Mouse (Mus musculus) testis, postnatal 10 days (tissue): ENCODE data around the gene Lmnb2.
A peak's percentile ranks its signal among the peaks of the same experiment; 100 is the strongest.

Experiments used
- DNase-seq: peaks from one replicate; pipeline ENCODE4 v3.0.0; 2021; ENCODE audit warnings: low spot score

Lmnb2 gene

DNA sequence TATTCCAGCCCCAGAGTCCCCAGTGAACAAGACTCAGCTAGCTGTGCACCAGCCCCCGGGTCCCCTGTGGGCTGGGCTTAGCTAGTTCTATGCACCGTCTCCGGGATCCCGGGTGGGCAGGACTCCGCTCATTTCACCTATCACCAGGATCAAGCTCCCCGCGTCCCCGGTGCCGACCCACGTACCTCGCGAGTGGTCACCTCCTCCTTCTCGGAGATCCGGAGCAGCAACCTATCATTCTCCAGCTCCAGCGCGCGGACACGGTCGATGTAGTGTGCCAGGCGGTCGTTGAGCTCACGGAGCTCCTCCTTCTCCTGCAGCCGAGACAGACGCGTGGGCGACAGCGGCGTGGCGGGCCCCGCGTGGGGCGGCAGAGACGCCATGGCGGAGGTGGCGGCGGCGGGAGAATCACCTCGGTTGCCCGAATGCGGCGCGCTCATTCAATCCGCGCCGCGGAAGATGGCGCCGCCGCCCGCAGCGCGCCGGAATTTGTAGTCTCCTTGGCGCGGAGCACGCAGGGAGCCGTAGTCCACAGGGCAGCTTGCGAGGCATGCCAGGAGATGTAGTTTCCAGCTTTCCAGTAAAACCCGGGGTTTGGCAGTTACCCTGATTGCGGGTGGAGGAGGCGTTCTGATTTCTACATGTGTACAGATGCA, at the start of gene Lmnb2:
Lmnb2 (minus strand) TSS at position 467 of the 656 bp plus-strand sequence.
- peak; percentile 80 for DNase-seq

DNA sequence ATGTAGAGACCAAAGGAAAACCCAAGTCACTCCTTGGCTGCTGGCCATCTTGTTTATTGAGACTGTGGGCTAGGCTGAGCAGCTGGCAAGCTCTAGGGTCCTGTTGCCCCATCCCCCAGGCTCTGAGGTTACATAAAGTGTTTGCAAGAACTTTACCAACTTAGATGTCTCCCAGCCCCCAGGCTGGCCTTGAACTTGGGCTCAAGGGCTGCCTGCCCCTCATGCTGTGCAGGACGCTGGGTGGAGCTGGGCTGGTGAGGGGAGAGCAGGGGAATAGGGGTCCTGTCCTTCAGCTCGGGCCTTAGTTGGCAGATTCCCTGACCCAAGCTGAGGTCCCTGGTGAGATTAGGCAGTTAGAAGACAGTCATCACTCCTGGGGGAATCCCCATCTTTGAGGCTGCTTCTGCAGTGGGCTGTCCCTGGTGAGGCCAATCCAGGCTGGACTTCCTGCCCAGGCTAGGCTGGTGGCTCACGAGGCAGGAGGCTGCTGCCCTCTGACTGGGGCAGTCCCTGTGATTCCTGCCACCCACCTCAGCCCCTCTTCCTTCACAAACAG, 49.1 kb upstream of the Lmnb2 start:
- peak; percentile 51 for DNase-seq

DNA sequence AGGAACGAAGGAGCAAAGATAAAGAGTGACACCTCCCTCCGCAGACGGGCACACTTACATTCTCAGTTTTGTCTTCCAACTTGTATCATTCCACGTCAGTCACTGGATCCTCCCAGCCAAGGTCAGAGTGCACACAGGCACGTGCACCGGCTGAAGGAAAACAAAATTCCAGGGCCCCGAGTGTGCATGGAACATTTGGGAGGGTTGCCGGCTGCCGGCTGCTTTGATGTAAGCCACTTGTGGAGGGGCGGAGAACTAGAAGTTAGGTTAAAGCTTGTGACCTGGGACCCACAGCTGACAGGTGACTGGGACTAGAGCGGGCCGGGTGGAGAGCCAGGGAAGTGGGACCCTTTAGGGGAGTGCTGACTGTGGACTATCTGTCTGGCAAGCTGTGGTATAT, 48.3 kb upstream of the Lmnb2 start:
- peak; percentile 46 for DNase-seq

DNA sequence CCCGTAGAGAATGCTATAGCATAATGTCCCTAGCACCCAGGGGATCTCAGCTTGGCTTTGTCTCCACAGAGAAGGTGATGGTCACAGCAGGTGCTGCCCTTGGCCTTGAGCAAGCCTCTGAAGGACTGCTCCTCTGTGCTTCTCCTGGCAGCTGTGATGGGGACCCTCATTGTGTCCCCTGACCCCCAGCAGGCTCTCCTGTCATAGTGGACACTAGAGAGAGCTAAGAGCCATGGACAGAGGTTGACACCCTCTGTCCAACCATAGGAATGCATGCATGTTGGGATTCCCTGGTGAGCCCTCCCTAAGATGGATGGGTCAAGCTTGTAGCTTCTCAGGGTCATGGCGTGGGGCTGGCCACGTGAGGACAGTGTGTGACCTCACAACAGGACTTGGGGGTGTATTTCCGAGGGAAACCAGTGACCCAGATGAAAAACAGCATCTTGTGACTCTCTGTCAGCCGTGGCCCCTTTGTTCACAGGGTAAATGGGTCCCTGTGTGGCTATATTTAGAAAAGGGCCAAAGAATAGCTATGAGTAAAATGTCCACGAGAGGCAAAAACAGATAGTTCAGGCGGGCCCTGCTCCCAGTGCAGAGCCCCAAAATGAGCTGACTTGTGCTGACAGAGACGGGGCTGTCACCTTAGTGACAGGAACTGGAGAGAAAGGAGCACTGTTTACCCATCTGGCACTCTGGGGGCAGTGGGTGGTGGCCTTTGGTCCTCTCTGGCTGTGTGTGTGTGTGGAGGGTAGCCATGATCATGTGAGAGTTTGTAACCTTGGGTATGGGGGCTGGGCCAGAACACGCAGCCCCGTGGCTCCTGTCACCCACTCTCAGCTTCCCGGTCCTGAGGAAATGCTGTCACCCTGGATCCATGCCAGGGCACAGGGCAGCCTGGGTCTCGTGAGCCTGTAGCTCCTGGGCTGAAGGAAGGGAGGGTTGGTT, 45.3 kb upstream of the Lmnb2 start:
- peak; percentile 71 for DNase-seq

DNA sequence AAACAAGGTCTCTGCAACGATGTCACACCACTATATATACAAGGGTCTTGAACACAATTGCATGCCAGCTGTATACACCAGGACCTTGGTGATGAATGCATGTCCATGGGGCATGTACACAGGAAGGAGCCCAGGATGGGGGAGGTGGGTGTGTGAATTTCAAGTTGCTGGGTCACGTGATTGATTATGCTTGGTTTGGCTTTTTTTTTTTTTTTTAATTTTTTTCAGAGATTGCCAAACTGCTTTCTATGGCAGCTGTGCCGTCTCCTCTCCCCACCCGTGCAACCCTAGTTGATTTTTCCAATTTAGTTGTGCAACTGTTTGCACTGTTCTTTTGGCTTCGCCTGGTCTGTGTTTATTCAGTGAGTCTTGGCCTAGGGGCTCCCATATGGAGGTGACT, 44.5 kb upstream of the Lmnb2 start:
- no peak for DNase-seq

DNA sequence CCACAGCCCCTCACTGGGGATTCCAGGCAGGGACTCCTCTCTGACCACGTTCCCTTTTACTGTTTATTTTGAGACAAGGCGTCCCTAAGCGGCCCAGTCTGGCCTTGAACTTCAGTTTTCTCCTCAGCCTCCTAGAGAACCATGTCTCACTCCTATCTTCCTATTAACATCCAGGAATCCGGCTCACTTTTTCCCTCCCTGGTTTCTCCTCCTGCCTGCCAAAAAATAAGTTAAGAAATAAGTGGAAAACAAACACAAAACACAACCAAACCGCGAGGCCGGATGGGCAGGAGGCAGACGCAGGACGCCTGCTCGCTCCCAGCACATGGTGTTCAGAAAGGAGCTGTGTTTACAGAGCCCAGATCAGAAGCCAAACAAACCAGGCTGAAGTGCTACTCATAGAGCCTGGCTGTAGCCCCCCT, 44.0 kb upstream of the Lmnb2 start:
- peak; percentile 68 for DNase-seq

DNA sequence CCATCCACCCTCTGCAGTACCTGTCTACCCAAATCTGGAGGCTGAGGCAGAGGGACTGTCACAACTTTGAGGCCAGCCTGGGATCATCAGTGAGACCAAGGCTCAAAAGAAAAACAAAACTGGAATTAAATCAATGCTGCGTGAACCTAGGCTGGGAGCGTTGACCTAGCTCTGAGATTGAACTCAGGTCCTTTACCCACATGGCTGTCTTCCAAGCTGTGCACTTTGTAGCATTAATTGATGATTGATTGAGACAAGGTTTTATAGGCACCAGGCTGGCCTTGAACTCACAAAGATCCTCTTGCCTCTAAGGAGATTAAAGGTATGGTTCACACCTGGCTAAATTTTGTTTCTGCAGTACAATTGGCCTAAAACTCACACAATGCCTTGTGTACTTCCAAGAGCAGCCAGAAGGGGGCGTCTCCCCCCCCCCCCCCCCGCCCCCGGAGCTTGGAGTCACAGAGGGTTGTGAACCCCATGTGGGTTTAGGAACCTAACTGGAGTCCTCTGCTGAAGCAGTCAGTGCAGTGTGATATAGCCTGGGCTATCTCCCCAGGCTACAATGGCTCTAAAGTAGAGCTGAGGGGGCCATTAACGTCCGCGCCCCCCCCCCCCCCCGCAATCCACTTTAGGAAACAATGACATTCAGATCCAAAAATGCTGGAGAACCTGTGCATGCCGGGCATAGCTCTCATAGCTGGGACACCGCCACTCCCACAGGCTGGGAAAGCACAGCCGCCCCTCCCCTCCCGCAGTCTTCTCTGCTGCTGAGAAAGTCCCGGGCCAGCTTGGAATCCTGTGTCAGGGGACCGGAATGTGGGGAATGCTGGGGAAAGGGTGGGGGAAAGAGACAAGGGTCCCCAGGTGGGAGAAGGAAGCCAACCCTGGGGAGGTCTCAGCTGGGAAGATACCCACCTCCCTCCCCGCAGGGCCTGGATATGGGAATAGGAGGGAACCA, 42.8 kb upstream of the Lmnb2 start:
- peak; percentile 79 for DNase-seq

DNA sequence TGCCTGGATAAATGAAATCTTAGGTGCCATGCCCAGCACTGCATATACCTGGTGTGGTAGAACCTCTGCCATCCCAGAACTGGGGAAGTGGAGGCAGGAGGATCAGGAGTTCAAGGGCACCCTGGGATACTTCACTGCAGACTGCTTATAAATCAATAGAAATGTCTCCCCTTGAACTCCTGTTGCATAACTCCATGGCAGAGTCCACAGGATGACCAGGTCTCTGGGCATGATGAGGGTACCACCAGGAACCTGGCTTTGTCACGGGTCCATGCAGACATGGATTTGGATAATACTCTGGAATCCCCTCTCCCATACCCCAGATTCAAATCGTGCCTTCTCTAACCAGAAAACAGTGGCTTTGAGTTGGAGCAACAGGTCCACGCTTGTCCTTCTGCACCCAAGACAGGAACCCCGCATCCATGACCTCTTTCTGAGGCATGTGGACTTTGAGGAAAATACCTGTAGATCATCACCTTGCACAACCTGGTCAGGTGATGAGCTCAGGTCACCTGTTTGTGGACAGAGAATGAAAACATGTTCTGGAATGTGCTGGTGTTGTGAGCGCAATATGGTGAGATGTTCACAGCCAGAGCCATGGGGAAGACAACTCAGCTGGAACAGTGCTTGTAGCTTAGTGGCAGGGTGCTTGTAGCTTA, 41.1 kb upstream of the Lmnb2 start:
- DNase-seq = no peak

DNA sequence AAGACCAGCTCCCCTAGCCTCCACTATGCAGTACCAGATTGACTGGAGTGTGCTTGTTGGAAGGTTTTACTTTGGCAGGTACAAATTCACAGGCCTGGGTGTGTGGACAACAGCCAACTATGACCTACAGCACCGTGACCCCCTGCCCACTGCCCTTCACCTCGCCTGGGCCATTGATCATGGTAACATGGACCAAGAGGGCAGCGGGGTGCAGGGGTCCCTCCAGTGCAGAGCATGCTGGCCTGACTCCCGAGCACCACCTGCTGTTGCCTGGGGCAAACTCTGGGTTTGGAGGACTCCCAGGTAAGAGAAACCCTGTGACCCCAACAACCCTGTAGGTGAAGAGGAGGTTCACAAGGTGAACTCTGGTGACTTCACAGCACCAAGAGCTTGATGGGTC, 39.7 kb upstream of the Lmnb2 start:
- DNase-seq = peak; percentile 46

DNA sequence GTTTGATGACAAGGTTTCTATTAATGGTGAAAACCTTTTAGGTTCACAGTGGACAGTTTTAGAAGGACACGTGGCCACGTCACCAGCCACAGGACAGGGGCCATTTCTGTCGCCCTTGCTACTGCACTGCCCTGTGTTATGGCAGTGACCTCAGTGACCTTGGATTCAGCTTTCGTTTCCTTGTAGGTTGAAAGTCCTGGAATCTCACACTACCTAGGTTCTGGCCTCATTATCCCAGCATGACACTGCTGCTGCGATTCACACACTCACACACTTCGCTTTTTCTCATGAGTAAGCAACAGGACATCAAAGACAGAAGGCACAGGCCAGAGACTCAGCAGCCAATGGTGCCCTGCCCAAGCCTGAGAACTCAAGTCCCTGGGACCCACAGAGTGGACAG, 38.9 kb upstream of the Lmnb2 start:
- DNase-seq = no peak

DNA sequence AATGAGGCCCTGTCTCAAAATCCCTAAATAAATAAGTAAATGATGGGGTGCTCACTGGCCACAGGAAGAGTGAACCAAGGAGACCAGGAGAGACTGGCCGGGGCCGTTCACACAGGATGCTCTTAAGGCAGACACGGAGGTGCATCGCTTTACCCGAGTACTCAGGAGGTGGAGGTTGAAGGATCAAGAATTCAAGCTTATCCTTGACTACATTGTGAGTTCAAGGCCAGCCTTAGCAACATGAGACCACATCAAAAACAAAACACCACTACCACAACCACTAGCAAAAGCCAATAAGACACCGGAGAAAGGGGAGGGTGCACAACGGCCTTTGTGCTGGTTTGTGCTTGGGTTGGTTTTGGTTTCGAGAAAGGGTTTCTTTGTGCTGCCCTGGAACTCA, 38.3 kb upstream of the Lmnb2 start:
- DNase-seq = no peak

DNA sequence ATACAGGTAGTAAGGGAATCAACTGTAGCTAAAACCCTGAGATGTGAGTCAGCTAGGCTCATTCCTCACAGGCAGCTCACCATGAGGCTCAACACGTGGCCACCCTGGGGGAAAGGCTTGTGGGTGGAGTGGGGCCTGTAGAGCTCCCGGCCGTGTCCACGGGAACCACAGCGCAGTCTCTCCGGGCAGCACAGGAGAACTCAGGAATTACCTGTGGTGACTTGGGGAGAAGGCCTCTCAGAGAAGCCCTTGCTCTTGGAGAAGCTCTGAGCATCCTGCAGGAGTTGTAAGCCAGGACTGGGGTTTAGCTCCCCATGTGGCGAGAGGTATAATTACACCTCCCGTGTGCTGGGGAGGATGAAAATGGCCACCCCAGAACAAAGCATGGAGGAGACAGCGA, 37.5 kb upstream of the Lmnb2 start:
- peak; percentile 74 for DNase-seq

- DNase-seq = no peak
These were observed 36.8 kb upstream of the Lmnb2 start for GRCm38 (mm10) chr10:80954843-80955242.

DNA sequence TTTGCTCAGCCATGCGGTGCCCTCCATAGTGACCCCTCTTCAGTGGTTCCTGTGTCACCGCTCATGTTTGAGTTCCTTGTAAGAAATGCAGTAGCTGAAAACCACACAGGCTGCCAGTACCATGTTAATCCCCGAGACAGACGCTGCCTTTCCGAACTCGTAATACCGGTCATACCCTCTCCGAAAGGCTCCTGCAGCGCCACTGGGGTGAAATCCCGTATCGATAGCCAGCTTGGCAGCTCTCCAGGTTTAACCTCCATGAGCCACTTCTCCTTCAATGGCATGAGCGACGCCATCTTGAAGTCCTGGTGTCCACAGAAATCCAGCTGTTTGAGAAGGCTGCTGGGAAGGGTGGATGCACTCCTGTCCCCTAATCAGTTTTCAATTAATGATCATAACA, 36.4 kb upstream of the Lmnb2 start:
- DNase-seq = no peak

DNA sequence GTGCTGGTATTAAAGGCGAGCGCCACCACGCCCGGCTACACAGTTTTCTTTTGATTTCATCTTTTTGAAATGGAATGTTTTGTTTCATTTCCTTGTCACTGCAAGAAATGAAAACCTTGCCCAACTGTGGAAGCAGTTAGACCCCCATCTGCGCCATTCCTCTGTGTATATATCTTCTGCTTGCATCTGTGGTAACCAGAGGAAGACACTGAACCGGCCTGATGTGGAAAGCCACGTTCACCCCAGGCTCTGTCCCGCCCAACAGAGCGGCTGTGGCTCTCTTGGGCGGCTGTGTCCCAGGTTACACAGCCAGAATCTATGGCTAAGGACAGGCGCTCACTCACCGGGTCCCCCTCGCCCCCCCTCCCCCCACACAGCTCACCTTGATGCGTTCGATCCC, 34.4 kb upstream of the Lmnb2 start:
- no peak for DNase-seq

GRCm38 (mm10) chr10:80951761-80952390, 33.8 kb upstream of the Lmnb2 start:
- DNase-seq = peak; percentile 61

DNA sequence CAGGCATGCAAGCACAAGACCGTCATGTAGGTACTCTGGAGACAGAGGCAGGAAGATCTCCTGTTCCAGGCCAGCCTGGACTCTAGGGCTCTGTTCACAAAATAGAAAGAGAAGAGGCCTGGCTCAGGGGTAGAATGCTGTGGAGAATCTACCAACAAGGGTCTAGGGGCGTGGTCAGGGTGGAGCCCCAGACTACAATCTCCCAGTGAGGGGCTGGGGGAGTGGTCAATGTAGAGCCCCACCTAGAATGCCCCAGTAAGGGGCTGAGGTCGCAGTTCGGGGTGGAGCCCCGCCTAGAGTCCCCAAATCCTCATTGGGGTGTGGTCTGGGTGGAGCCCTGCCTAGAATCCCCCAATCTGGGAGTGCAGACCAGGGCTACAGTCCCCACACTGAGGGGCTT, 32.3 kb upstream of the Lmnb2 start:
- peak; percentile 44 for DNase-seq

- DNase-seq = no peak
These were observed 31.0 kb upstream of the Lmnb2 start for GRCm38 (mm10) chr10:80949081-80949480.

DNA sequence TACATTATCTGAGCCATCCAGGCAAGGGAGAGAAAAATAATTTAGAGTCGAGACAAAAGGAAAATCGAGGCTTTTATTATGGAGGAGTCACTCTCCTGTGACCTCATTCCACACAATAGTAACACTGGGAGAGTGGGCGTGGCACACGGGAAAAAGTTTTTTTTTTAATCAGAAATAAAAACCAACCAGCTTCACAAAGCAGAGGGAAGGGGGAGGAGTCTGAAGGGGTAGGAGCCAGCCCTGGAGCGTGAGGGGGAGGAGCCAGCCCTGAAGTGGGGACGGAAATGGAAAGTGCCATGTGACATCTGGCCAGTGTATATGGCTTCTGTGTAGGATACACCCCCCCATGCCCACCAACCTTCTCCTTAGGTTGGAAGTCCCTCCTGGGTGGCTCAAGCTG, 30.5 kb upstream of the Lmnb2 start:
- no peak for DNase-seq

- peak; percentile 81 for DNase-seq
These were observed 29.8 kb upstream of the Lmnb2 start for GRCm38 (mm10) chr10:80947802-80948201.
